Mouse (Mus musculus) MEL (cell line): ENCODE data around the gene Sccpdh. TPM values are rescaled to one million over a fixed set of nuclear protein-coding genes. Genes with fewer than 3 reads are reported as not detected.

ENCODE experiments used
- DNase-seq: peaks from one replicate; pipeline ENCODE4 v3.0.0; 2011; ENCODE audit warnings: low read depth, low spot score
- H3K27ac ChIP-seq: 2 replicates; pipeline ENCODE4 v1.5.1; 2012; ENCODE audit warnings: low read depth, mild to moderate bottlenecking, control low read depth, low read length, moderate library complexity; ENCODE audit not compliant: control insufficient read depth
- H3K27me3 ChIP-seq, 2 experiments: fragments of 150-350 bp in 1 of 2; sonication (generic) in 1 of 2; 2 replicates each; pipeline ENCODE4 v1.6.1; 2012; ENCODE audit warnings: low read length in 2 of 2, mild to moderate bottlenecking in 2 of 2, improper control_type of control experiment in 1 of 2, moderate library complexity in 1 of 2; ENCODE audit not compliant: insufficient read depth in 2 of 2, control insufficient read depth in 1 of 2
- H3K36me3 ChIP-seq, 2 experiments: 2 replicates each; pipeline ENCODE4 v1.6.1; 2012 to 2014; ENCODE audit warnings: low read length in 2 of 2, improper control_type of control experiment in 1 of 2, inconsistent platforms in 1 of 2, mild to moderate bottlenecking in 1 of 2; ENCODE audit not compliant: insufficient read depth in 2 of 2, control insufficient read depth in 1 of 2
- H3K4me1 ChIP-seq, 2 experiments: fragments of 150-350 bp in 1 of 2; sonication (generic) in 1 of 2; 2 replicates each; pipeline ENCODE4 v1.6.1; 2012; ENCODE audit warnings: low read length in 2 of 2, improper control_type of control experiment in 1 of 2, mild to moderate bottlenecking in 1 of 2; ENCODE audit not compliant: insufficient read depth in 2 of 2, control insufficient read depth in 1 of 2
- H3K4me3 ChIP-seq, 2 experiments: fragments of 150-350 bp in 1 of 2; sonication (generic) in 1 of 2; 2 replicates each; pipeline ENCODE4 v1.5.1; 2012; ENCODE audit warnings: low read depth in 2 of 2, low read length in 2 of 2, mild to moderate bottlenecking in 2 of 2, moderate library complexity in 2 of 2, control low read depth in 1 of 2, improper control_type of control experiment in 1 of 2; ENCODE audit not compliant: control insufficient read depth in 1 of 2, insufficient read depth in 1 of 2
- H3K79me2 ChIP-seq: 2 replicates; pipeline ENCODE4 v1.6.1; 2012; ENCODE audit warnings: mild to moderate bottlenecking, low read length, moderate library complexity; ENCODE audit not compliant: control insufficient read depth, poor library complexity, insufficient read depth
- H3K9ac ChIP-seq: 2 replicates; pipeline ENCODE4 v1.6.1; 2012; ENCODE audit warnings: low read depth, mild to moderate bottlenecking, control low read depth, low read length, moderate library complexity; ENCODE audit not compliant: control insufficient read depth, poor library complexity, severe bottlenecking
- H3K9me3 ChIP-seq: fragments of 150-350 bp; sonication (generic); replicated peaks from 2 replicates; pipeline ENCODE4 v1.6.1; 2012; ENCODE audit warnings: mild to moderate bottlenecking, low read length, improper control_type of control experiment, moderate library complexity; ENCODE audit not compliant: insufficient read depth
- CHD1 ChIP-seq: IDR thresholded peaks from 2 replicates; pipeline ENCODE4 v1.6.1; 2012; ENCODE audit warnings: low read depth, mild to moderate bottlenecking, inconsistent platforms, low read length, improper control_type of control experiment
- CHD2 ChIP-seq: IDR thresholded peaks from 2 replicates; pipeline ENCODE4 v1.6.1; 2011; ENCODE audit warnings: low read length, improper control_type of control experiment
- ELF1 ChIP-seq: IDR thresholded peaks from 2 replicates; pipeline ENCODE4 v1.6.1; 2014; ENCODE audit warnings: low read depth, mild to moderate bottlenecking, inconsistent platforms, low read length, improper control_type of control experiment, moderate library complexity
- EP300 ChIP-seq, 2 experiments: IDR thresholded peaks; 2 replicates each; pipeline ENCODE4 v1.6.1; 2011; ENCODE audit warnings: improper control_type of control experiment in 2 of 2, low read length in 2 of 2, low read depth in 1 of 2, mild to moderate bottlenecking in 1 of 2
- ETS1 ChIP-seq: IDR thresholded peaks from 2 replicates; pipeline ENCODE4 v1.6.1; 2012; ENCODE audit warnings: low read depth, mild to moderate bottlenecking, inconsistent platforms, low read length, improper control_type of control experiment, moderate library complexity
- GATA1 ChIP-seq: IDR thresholded peaks from 2 replicates; pipeline ENCODE4 v1.6.1; 2011; ENCODE audit warnings: low read depth, low read length, improper control_type of control experiment
- KAT2A ChIP-seq: conservative IDR thresholded peaks from 2 replicates; pipeline ENCODE4 v1.6.1; 2012; ENCODE audit warnings: low read depth, low read length, improper control_type of control experiment, inconsistent platforms
- MAX ChIP-seq: IDR thresholded peaks from 2 replicates; pipeline ENCODE4 v1.6.1; 2011; ENCODE audit warnings: low read length, improper control_type of control experiment
- MEF2A ChIP-seq: IDR thresholded peaks from 2 replicates; pipeline ENCODE4 v1.6.1; 2014; ENCODE audit warnings: low read depth, mild to moderate bottlenecking, inconsistent platforms, low read length, improper control_type of control experiment; ENCODE audit not compliant: poor library complexity, insufficient replicate concordance, severe bottlenecking; ENCODE audit errors: extremely low read depth
- POLR2A ChIP-seq, 2 experiments: IDR thresholded peaks; 2 replicates each; pipeline ENCODE4 v1.6.1; 2011 to 2012; ENCODE audit warnings: low read length in 2 of 2, mild to moderate bottlenecking in 2 of 2, control low read depth in 1 of 2, improper control_type of control experiment in 1 of 2, low read depth in 1 of 2, moderate library complexity in 1 of 2; ENCODE audit not compliant: control insufficient read depth in 1 of 2, insufficient read depth in 1 of 2, poor library complexity in 1 of 2
- POLR2AphosphoS2 ChIP-seq: IDR thresholded peaks from 2 replicates; pipeline ENCODE4 v1.6.1; 2011; ENCODE audit warnings: low read length, improper control_type of control experiment
- POLR2AphosphoS5 ChIP-seq: IDR thresholded peaks from 2 replicates; pipeline ENCODE4 v1.6.1; 2012; ENCODE audit warnings: low read depth, borderline replicate concordance, mild to moderate bottlenecking, inconsistent platforms, low read length, moderate library complexity, mixed read lengths
- RAD21 ChIP-seq: IDR thresholded peaks from 2 replicates; pipeline ENCODE4 v1.6.1; 2011; ENCODE audit warnings: mild to moderate bottlenecking, low read depth, low read length, improper control_type of control experiment
- RCOR1 ChIP-seq: IDR thresholded peaks from 2 replicates; pipeline ENCODE4 v1.6.1; 2012; ENCODE audit warnings: low read depth, mild to moderate bottlenecking, inconsistent platforms, low read length, improper control_type of control experiment
- SIN3A ChIP-seq: IDR thresholded peaks from 2 replicates; pipeline ENCODE4 v1.6.1; 2012; ENCODE audit warnings: low read length, improper control_type of control experiment, inconsistent platforms
- TAL1 ChIP-seq: IDR thresholded peaks from 2 replicates; pipeline ENCODE4 v1.6.1; 2012; ENCODE audit warnings: mild to moderate bottlenecking, inconsistent platforms, low read length, moderate library complexity, mixed read lengths
- UBTF ChIP-seq: IDR thresholded peaks from 2 replicates; pipeline ENCODE4 v1.6.1; 2012; ENCODE audit warnings: low read depth, mild to moderate bottlenecking, inconsistent platforms, low read length, improper control_type of control experiment, moderate library complexity, borderline replicate concordance; ENCODE audit not compliant: insufficient read depth
- USF1 ChIP-seq: IDR thresholded peaks from 2 replicates; pipeline ENCODE4 v1.6.1; 2014; ENCODE audit warnings: low read depth, mild to moderate bottlenecking, inconsistent platforms, low read length, improper control_type of control experiment, moderate library complexity
- ZKSCAN1 ChIP-seq: IDR thresholded peaks from 2 replicates; pipeline ENCODE4 v1.6.1; 2012; ENCODE audit warnings: low read depth, mild to moderate bottlenecking, inconsistent platforms, low read length, improper control_type of control experiment, moderate library complexity
- polyA plus RNA-seq, 2 experiments: library from polyadenylated mRNA; stranded (reverse) in 1 of 2; unstranded in 1 of 2; fragments of >175 nt in 1 of 2; fragments of >200 nt in 1 of 2; gene quantifications; 2 replicates each; pipeline versions ENCODE4 v1.2.1 to v1.2.4; 2012; ENCODE audit warnings: low replicate concordance in 2 of 2, low read depth in 1 of 2; ENCODE audit not compliant: insufficient read length in 2 of 2, insufficient read depth in 1 of 2, missing spikeins in 1 of 2
- total RNA-seq: library from RNA; depleted of rRNA; stranded (reverse); fragments of 300-350 nt; gene quantifications from 2 replicates; pipeline ENCODE4 v1.2.3, GENCODE M21; 2012

Gene Sccpdh
- total and polyA plus RNA-seq, 3 experiments: 18.5 to 18.7 TPM; not detected in 1

GRCm38 (mm10) chr1:179709390-179709789 is 41.4 kb downstream of the Sccpdh start:
- DNase-seq: no peak
- Histone ChIP-seq H3K27me3 (no peaks in the 10 kb centered on the region), H3K27ac (no peak overlapping the region), H3K9me3 (no peaks in the 10 kb centered on the region), H3K4me1 (peaks cover 4 to 20% of the 10 kb centered on the region in 2 experiments; a peak in 3 of 4 replicates), H3K79me2 (no peaks in the 10 kb centered on the region), H3K36me3 (peaks cover 0 to 3% of the 10 kb centered on the region in 2 experiments; a peak in 2 of 4 replicates), H3K9ac (no peak overlapping the region), H3K4me3 (no peak overlapping the region)
- TF ChIP-seq RAD21 (no peak), POLR2AphosphoS5 (no peak), CHD1 (no peak), ETS1 (no peak), SIN3A (no peak), CHD2 (no peak), POLR2AphosphoS2 (no peak), MEF2A (no peak), POLR2A (IDR thresholded peaks at IDR 0.05; ENCODE audit: control insufficient read depth in 1 of 2, insufficient read depth in 1 of 2, low read depth in 1 of 2, low read length in 2 of 2, poor library complexity in 1 of 2) (no peak), UBTF (no peak), TAL1 (no peak), USF1 (no peak), MAX (no peak), KAT2A (no peak), EP300 (IDR thresholded peaks at IDR 0.05; ENCODE audit: low read depth in 1 of 2, low read length in 2 of 2) (no peak), RCOR1 (no peak)

- no peak overlapping the region for H3K9ac ChIP-seq
- no peaks in the 10 kb centered on the region for H3K27me3 ChIP-seq
- DNase-seq: peak; percentile 58
- H3K27ac ChIP-seq: no peak overlapping the region
- TF ChIP-seq GATA1: peak; percentile 60; the same call in 1 of the 2 replicates
- no peak for TF ChIP-seq ZKSCAN1
- peak; percentile 35; the same call in 1 of the 2 replicates for TF ChIP-seq ELF1
- peaks cover 2 to 21% of the 10 kb centered on the region in 2 experiments; a peak in 2 of 4 replicates for H3K4me1 ChIP-seq
- H3K79me2 ChIP-seq: no peaks in the 10 kb centered on the region
- peaks cover 0 to 6% of the 10 kb centered on the region in 2 experiments; a peak in 2 of 4 replicates for H3K36me3 ChIP-seq
- no peaks in the 10 kb centered on the region for H3K9me3 ChIP-seq
- no peak overlapping the region for H3K4me3 ChIP-seq
Observed at GRCm38 (mm10) chr1:179710739-179711138, 42.7 kb downstream of the Sccpdh start.
